36 mouse cellular contexts compared by ENCODE assay signal in genomic region chr7:45185921-45186320, GRCm38 (mm10). TPM values are rescaled to one million over a fixed set of nuclear protein-coding genes. Genes with fewer than 3 reads are reported as not detected.
"Had no signal": no experiment of that assay in that cellular context is flagged by ENCODE, and none has a peak within 500 bp of the region (broad histone marks: within the 10 kb centered on the region; RNA-seq: fewer than 3 reads in every experiment).

No protein-coding gene starts in this region.

- H3K9ac ChIP-seq: heart, embryonic 13.5 days; heart, embryonic 15.5 days; hindbrain, embryonic 12.5 days; hindbrain, embryonic 14.5 days; limb, embryonic 12.5 days; limb, embryonic 15.5 days; liver, embryonic 12.5 days had no signal

- ATAC-seq: hindbrain, embryonic 16.5 days; intestine, embryonic 16.5 days; liver, embryonic 12.5 days had no signal

- DNase-seq: gastrocnemius, postnatal 14 days; gastrocnemius, postnatal 36 days; heart, adult 11 months; heart, adult 2 months; heart, postnatal 14 days; heart, postnatal 36 days; kidney, adult 11 months; kidney, adult 8-10 months; kidney, postnatal 10 days; kidney, postnatal 25 days; kidney, postnatal 4 days; left cerebral cortex, postnatal 4 days had no signal

- H3K9me3 ChIP-seq: heart, embryonic 13.5 days; heart, embryonic 15.5 days; hindbrain, embryonic 12.5 days; limb, embryonic 12.5 days; limb, embryonic 15.5 days; liver, embryonic 12.5 days had no signal

- H3K27ac ChIP-seq: heart, adult 2 months; heart, embryonic 13.5 days; heart, embryonic 15.5 days; hindbrain, embryonic 14.5 days; layer of hippocampus, adult 2 months; limb, embryonic 12.5 days; limb, embryonic 15.5 days; liver, embryonic 12.5 days had no signal

- H3K4me2 ChIP-seq: heart, embryonic 11.5 days; heart, embryonic 13.5 days; heart, embryonic 15.5 days; hindbrain, embryonic 12.5 days; hindbrain, embryonic 14.5 days; limb, embryonic 12.5 days; limb, embryonic 15.5 days; liver, embryonic 12.5 days had no signal

- H3K36me3 ChIP-seq: heart, embryonic 13.5 days; heart, embryonic 15.5 days; hindbrain, embryonic 12.5 days; limb, embryonic 12.5 days; limb, embryonic 15.5 days; liver, embryonic 12.5 days had no signal

- H3K4me3 ChIP-seq: heart, adult 2 months; heart, embryonic 13.5 days; heart, embryonic 15.5 days; hindbrain, embryonic 12.5 days; layer of hippocampus, adult 2 months; limb, embryonic 12.5 days; limb, embryonic 15.5 days; liver, embryonic 12.5 days had no signal

RNA-seq across cellular contexts. Expression of gene Pth2, which starts 5.1 kb away (rescaled TPM):
- total RNA-seq: gastrocnemius, adult 18-20 months; gastrocnemius, adult 8-10 months; gastrocnemius, postnatal 14 days; gastrocnemius, postnatal 36 days; heart, adult 2 months; heart, postnatal 14 days; heart, postnatal 36 days; hematopoietic stem cell, adult 5-6 weeks; layer of hippocampus, adult 2 months; layer of hippocampus, postnatal 10 days; layer of hippocampus, postnatal 25 days; left cerebral cortex, postnatal 10 days; left cerebral cortex, postnatal 25 days; left cerebral cortex, postnatal 4 days; liver, adult 2 months had no signal
- polyA plus RNA-seq: gonadal fat pad, adult 2 months; heart, adult 2 months; heart, embryonic 11.5 days; heart, embryonic 13.5 days; heart, embryonic 15.5 days; heart, postnatal 0 days; hindbrain, embryonic 12.5 days; hindbrain, embryonic 14.5 days; intestine, embryonic 14.5 days; intestine, embryonic 16.5 days; kidney, embryonic 14.5 days; kidney, embryonic 16.5 days; limb, embryonic 12.5 days; limb, embryonic 15.5 days; liver, adult 2 months; liver, embryonic 12.5 days had no signal

RNA-seq across cellular contexts. Expression of gene Gfy, which starts 6.6 kb away (rescaled TPM):
- total RNA-seq: gastrocnemius, adult 18-20 months; gastrocnemius, adult 8-10 months; gastrocnemius, postnatal 36 days; heart, adult 2 months; heart, postnatal 14 days; heart, postnatal 36 days; hematopoietic stem cell, adult 5-6 weeks; liver, adult 2 months had no signal
- polyA plus RNA-seq: gonadal fat pad, adult 2 months; heart, adult 2 months; heart, embryonic 11.5 days; heart, embryonic 13.5 days; heart, embryonic 15.5 days; heart, postnatal 0 days; hindbrain, embryonic 12.5 days; hindbrain, embryonic 14.5 days; hindbrain, embryonic 16.5 days; intestine, embryonic 14.5 days; intestine, embryonic 16.5 days; kidney, embryonic 14.5 days; kidney, embryonic 16.5 days; limb, embryonic 12.5 days; limb, embryonic 15.5 days; liver, adult 2 months; liver, embryonic 12.5 days had no signal

RNA-seq across cellular contexts. Expression of gene Ccdc155, which starts 18.8 kb away (rescaled TPM):
- total RNA-seq: gastrocnemius, adult 18-20 months; gastrocnemius, postnatal 36 days; heart, adult 2 months; heart, postnatal 14 days; heart, postnatal 36 days; liver, adult 2 months had no signal
- polyA plus RNA-seq: liver, adult 2 months had no signal

RNA-seq across cellular contexts. Expression of gene Slc17a7, which starts 22.2 kb away (rescaled TPM):
- total RNA-seq: hematopoietic stem cell, adult 5-6 weeks; liver, adult 2 months had no signal
- polyA plus RNA-seq: intestine, embryonic 16.5 days; liver, adult 2 months; liver, embryonic 12.5 days had no signal

RNA-seq across cellular contexts. Expression of gene Dkkl1, which starts 26.0 kb away (rescaled TPM):
- total RNA-seq: gastrocnemius, adult 18-20 months; gastrocnemius, adult 8-10 months; gastrocnemius, postnatal 14 days; gastrocnemius, postnatal 36 days; heart, adult 2 months; heart, postnatal 14 days; heart, postnatal 36 days; liver, adult 2 months had no signal
- polyA plus RNA-seq: heart, postnatal 0 days; kidney, embryonic 16.5 days had no signal
